9 mouse cellular contexts compared by ENCODE assay signal in genomic region chr8:110859651-110860501, GRCm38 (mm10). TPM values are rescaled to one million over a fixed set of nuclear protein-coding genes. Genes with fewer than 3 reads are reported as not detected.
DNase-seq lines count a peak whose midpoint lies in the region; ATAC-seq lines count a peak whose summit lies in the region.
"Had no signal": no experiment of that assay in that cellular context is flagged by ENCODE, and none has a peak within 500 bp of the region (broad histone marks: within the 10 kb centered on the region; RNA-seq: fewer than 3 reads in every experiment).

No protein-coding gene starts in this region.

- H3K4me1 ChIP-seq in midbrain, embryonic 10.5 days, result no peaks in the 10 kb centered on the region
- no peaks in the 10 kb centered on the region for H3K4me1 ChIP-seq in kidney, embryonic 15.5 days
- H3K4me1 ChIP-seq: midbrain, embryonic 12.5 days had no signal

- H3K9me3 ChIP-seq in midbrain, embryonic 10.5 days (replicated peaks), result no peaks in the 10 kb centered on the region
- no peaks in the 10 kb centered on the region for H3K9me3 ChIP-seq in kidney, embryonic 15.5 days (replicated peaks)
- H3K9me3 ChIP-seq: midbrain, embryonic 12.5 days had no signal

- no peak overlapping the region for H3K9ac ChIP-seq in kidney, embryonic 15.5 days
- H3K9ac ChIP-seq: midbrain, embryonic 12.5 days had no signal

- peak; percentile 80 for ATAC-seq in CD4-positive, CD25-positive, alpha-beta regulatory T cell, adult 4 months
- peak; percentile 82 for ATAC-seq in inflammation-experienced regulatory T-cells, adult 6 months
- no peak for ATAC-seq in kidney, embryonic 15.5 days (replicated peaks; ENCODE audit: low FRiP score)

- no peak overlapping the region for H3K27ac ChIP-seq in midbrain, embryonic 10.5 days (replicated peaks)
- no peak overlapping the region for H3K27ac ChIP-seq in kidney, embryonic 15.5 days
- H3K27ac ChIP-seq: midbrain, embryonic 12.5 days had no signal

- no peak overlapping the region for H3K4me3 ChIP-seq in midbrain, embryonic 10.5 days
- no peak overlapping the region for H3K4me3 ChIP-seq in kidney, embryonic 15.5 days (replicated peaks)
- H3K4me3 ChIP-seq: midbrain, embryonic 12.5 days had no signal

- H3K27me3 ChIP-seq in midbrain, embryonic 10.5 days (ENCODE audit: low read depth, poor library complexity, severe bottlenecking), result no peaks in the 10 kb centered on the region
- H3K27me3 ChIP-seq in kidney, embryonic 15.5 days, result no peaks in the 10 kb centered on the region
- H3K27me3 ChIP-seq: midbrain, embryonic 12.5 days had no signal

- H3K36me3 ChIP-seq in midbrain, embryonic 10.5 days, result peaks cover 97% of the 10 kb centered on the region
- peaks cover 95% of the 10 kb centered on the region for H3K36me3 ChIP-seq in kidney, embryonic 15.5 days

- H3K4me2 ChIP-seq in kidney, embryonic 15.5 days, result no peak overlapping the region
- H3K4me2 ChIP-seq: midbrain, embryonic 12.5 days had no signal

- DNase-seq in left cerebral cortex, postnatal 4 days, result peak; percentile 8
- no peak for DNase-seq in left cerebral cortex, adult 9 months (ENCODE audit: low spot score in 2 of 2)
- DNase-seq in adipocyte (ENCODE audit: low spot score), result peak; percentile 68
- no peak for DNase-seq in midbrain, embryonic 10.5 days (ENCODE audit: low spot score)
- DNase-seq: kidney, postnatal 10 days had no signal

- WGBS in midbrain, embryonic 10.5 days, result 90% methylated on average over 7 of the region's 7 CpGs
- WGBS in kidney, embryonic 15.5 days, result 75% methylated on average over 7 of the region's 7 CpGs

- intact Hi-C loops in left cerebral cortex, postnatal 4 days (cut with DNase I), result loop anchor here (5.0 to 10.0 kb wide), 2 partner anchors 43 to 125 kb away; no protein-coding TSS in a partner anchor

RNA-seq across cellular contexts. Expression of gene Sf3b3, which starts 13.3 kb away (rescaled TPM):
- 10 to 100 TPM; 82.3 to 83.9 TPM for total RNA-seq in left cerebral cortex, postnatal 4 days (2021)
- 100 to 1,000 TPM in 1 of 2 experiments, 10 to 100 TPM in 1; 98.5 to 141 TPM for polyA plus RNA-seq in CD4-positive, CD25-positive, alpha-beta regulatory T cell, adult 4 months (2017; shearing (Covaris generic))
- 100 to 1,000 TPM in 1 of 3 experiments, 10 to 100 TPM in 2; 80.5 to 101 (median 90.8) TPM for polyA plus RNA-seq in inflammation-experienced regulatory T-cells, adult 6 months (2017; shearing (Covaris generic))
- polyA plus RNA-seq in midbrain, embryonic 10.5 days (2016; fragmentation: Nextera tagmentation; extraction: Ambion mirVana), result 222 and 225 TPM in 2 replicates
- 161 and 167 TPM in 2 replicates for polyA plus RNA-seq in kidney, embryonic 15.5 days (2015; fragmentation: Nextera tagmentation; extraction: Ambion mirVana)

RNA-seq across cellular contexts. Expression of gene Cog4, which starts 13.5 kb away (rescaled TPM):
- total RNA-seq in left cerebral cortex, postnatal 4 days (2021), result 10 to 100 TPM; 46.8 to 47.7 TPM
- polyA plus RNA-seq in CD4-positive, CD25-positive, alpha-beta regulatory T cell, adult 4 months (2017; shearing (Covaris generic)), result 10 to 100 TPM; 57.7 to 94.5 TPM
- 10 to 100 TPM; 52.3 to 72.4 (median 53.1) TPM for polyA plus RNA-seq in inflammation-experienced regulatory T-cells, adult 6 months (2017; shearing (Covaris generic))
- 75.4 and 78.2 TPM in 2 replicates for polyA plus RNA-seq in midbrain, embryonic 10.5 days (2016; fragmentation: Nextera tagmentation; extraction: Ambion mirVana)
- polyA plus RNA-seq in kidney, embryonic 15.5 days (2015; fragmentation: Nextera tagmentation; extraction: Ambion mirVana), result 77.1 and 77.3 TPM in 2 replicates

RNA-seq across cellular contexts. Expression of gene Fuk, which starts 42.4 kb away (rescaled TPM):
- total RNA-seq in left cerebral cortex, postnatal 4 days (2021), result 1 to 10 TPM; 7.8 to 7.9 TPM
- 1 to 10 TPM; 1.3 to 2.4 TPM for polyA plus RNA-seq in CD4-positive, CD25-positive, alpha-beta regulatory T cell, adult 4 months (2017; shearing (Covaris generic))
- polyA plus RNA-seq in inflammation-experienced regulatory T-cells, adult 6 months (2017; shearing (Covaris generic)), result 1 to 10 TPM; 1.4 to 2.4 (median 2.2) TPM
- 12.2 and 12.7 TPM in 2 replicates for polyA plus RNA-seq in midbrain, embryonic 10.5 days (2016; fragmentation: Nextera tagmentation; extraction: Ambion mirVana)
- 12.0 and 13.3 TPM in 2 replicates for polyA plus RNA-seq in kidney, embryonic 15.5 days (2015; fragmentation: Nextera tagmentation; extraction: Ambion mirVana)

RNA-seq across cellular contexts. Expression of gene Il34, which starts 54.2 kb away (rescaled TPM):
- 10 to 100 TPM; 13.8 to 14.2 TPM for total RNA-seq in left cerebral cortex, postnatal 4 days (2021)
- polyA plus RNA-seq in CD4-positive, CD25-positive, alpha-beta regulatory T cell, adult 4 months (2017; shearing (Covaris generic)), result not detected
- not detected for polyA plus RNA-seq in inflammation-experienced regulatory T-cells, adult 6 months (2017; shearing (Covaris generic))
- 0.20 and 0.51 TPM in 2 replicates for polyA plus RNA-seq in midbrain, embryonic 10.5 days (2016; fragmentation: Nextera tagmentation; extraction: Ambion mirVana)
- 1.8 and 2.0 TPM in 2 replicates for polyA plus RNA-seq in kidney, embryonic 15.5 days (2015; fragmentation: Nextera tagmentation; extraction: Ambion mirVana)

RNA-seq across cellular contexts. Expression of gene St3gal2, which starts 59.8 kb away (rescaled TPM):
- 10 to 100 TPM; 78.9 to 80.6 TPM for total RNA-seq in left cerebral cortex, postnatal 4 days (2021)
- 10 to 100 TPM in 1 of 2 experiments, 1 to 10 TPM in 1; 7.5 to 12.4 TPM for polyA plus RNA-seq in CD4-positive, CD25-positive, alpha-beta regulatory T cell, adult 4 months (2017; shearing (Covaris generic))
- polyA plus RNA-seq in inflammation-experienced regulatory T-cells, adult 6 months (2017; shearing (Covaris generic)), result 10 to 100 TPM in 1 of 3 experiments, 1 to 10 TPM in 2; 8.7 to 10.2 (median 8.9) TPM
- 24.3 and 25.4 TPM in 2 replicates for polyA plus RNA-seq in midbrain, embryonic 10.5 days (2016; fragmentation: Nextera tagmentation; extraction: Ambion mirVana)
- 25.2 and 27.4 TPM in 2 replicates for polyA plus RNA-seq in kidney, embryonic 15.5 days (2015; fragmentation: Nextera tagmentation; extraction: Ambion mirVana)

Comparison
In these comparisons a context has a peak if more than half of its experiments do, and no peak if none do; other contexts are left out.
1. DNase-seq: peak in left cerebral cortex, postnatal 4 days (single experiment) and adipocyte (single experiment); none in left cerebral cortex, adult 9 months (0 of 2) and midbrain, embryonic 10.5 days (single experiment).